Mouse (Mus musculus): ENCODE measurements around the gene Orm3.

DNA sequence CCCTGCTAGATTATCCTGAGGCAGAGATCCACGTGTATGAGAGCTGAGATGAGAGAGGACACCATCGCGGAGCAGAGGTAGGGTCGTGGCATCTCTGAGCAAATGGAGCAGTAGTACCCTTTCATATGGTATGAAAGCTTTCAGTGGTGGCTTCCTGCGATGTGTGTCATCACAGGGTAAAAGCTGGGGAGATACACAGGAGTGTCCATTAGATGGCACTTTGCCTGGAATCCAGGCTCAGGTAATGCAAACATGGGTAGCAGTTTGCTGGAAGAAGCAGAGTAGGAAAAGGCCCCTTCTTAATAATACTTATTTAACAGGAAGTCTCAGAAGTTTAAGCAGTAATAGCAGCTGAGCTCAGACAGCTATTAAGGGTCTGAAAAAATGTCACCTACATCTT is 41.9 kb upstream of the Orm3 start:
- TF ChIP-seq REST (IDR thresholded peaks at IDR 0.05; ENCODE audit: insufficient read depth, insufficient read length), result no peak
- TF ChIP-seq POLR2A (IDR thresholded peaks at IDR 0.05; ENCODE audit: insufficient read length, low read depth), result no peak
- TF ChIP-seq POLR2AphosphoS2 (IDR thresholded peaks at IDR 0.05; ENCODE audit: insufficient read length, low read depth), result no peak
